Mouse (Mus musculus) forebrain, postnatal 0 days (tissue): ENCODE measurements around the gene Fam71e1. TPM values are rescaled to one million over a fixed set of nuclear protein-coding genes. Genes with fewer than 3 reads are reported as not detected.

ENCODE experiments used
- ATAC-seq: fragments of 200-750 bp; cut with Nextera tagmentation; 2 replicates; pipeline ENCODE4 v1.8.0; 2017; ENCODE audit warnings: mild to moderate bottlenecking, moderate library complexity
- DNase-seq: peaks from one replicate; pipeline ENCODE4 v3.0.0-alpha.2; 2015
- H3K27ac ChIP-seq: fragments of 300-500 bp; sonication (generic); 2 replicates; pipeline ENCODE4 v1.5.1; 2014; ENCODE audit warnings: low read depth, mild to moderate bottlenecking, antibody characterized with exemption, low read length, moderate library complexity, mixed read lengths
- H3K27me3 ChIP-seq: fragments of 300-500 bp; sonication (generic); 2 replicates; pipeline ENCODE4 v1.6.1; 2014; ENCODE audit warnings: mild to moderate bottlenecking, low read length, mixed read lengths; ENCODE audit not compliant: insufficient read depth
- H3K36me3 ChIP-seq: fragments of 300-500 bp; sonication (generic); 2 replicates; pipeline ENCODE4 v1.6.1; 2014; ENCODE audit warnings: mild to moderate bottlenecking, moderate library complexity; ENCODE audit not compliant: insufficient read depth
- H3K4me1 ChIP-seq: fragments of 300-500 bp; sonication (generic); 2 replicates; pipeline ENCODE4 v1.6.1; 2014; ENCODE audit warnings: antibody characterized with exemption; ENCODE audit not compliant: insufficient read depth
- H3K4me2 ChIP-seq: fragments of 300-500 bp; sonication (generic); 2 replicates; pipeline ENCODE4 v1.6.1; 2014; ENCODE audit warnings: low read depth, mild to moderate bottlenecking, moderate library complexity
- H3K4me3 ChIP-seq: fragments of 300-500 bp; sonication (generic); 2 replicates; pipeline ENCODE4 v1.5.1; 2014; ENCODE audit warnings: low read depth, low read length, mixed read lengths
- H3K9ac ChIP-seq: fragments of 300-500 bp; sonication (generic); 2 replicates; pipeline ENCODE4 v1.6.1; 2014; ENCODE audit warnings: mild to moderate bottlenecking
- H3K9me3 ChIP-seq: fragments of 300-500 bp; sonication (generic); 2 replicates; pipeline ENCODE4 v1.6.1; 2016; ENCODE audit warnings: low read length
- CTCF ChIP-seq: sonication (generic); IDR thresholded peaks from 2 replicates; pipeline ENCODE4 v1.5.1; 2016; ENCODE audit warnings: antibody characterized with exemption, control low read depth, low read depth
- WGBS: fragments of 180-500 bp; shearing (Covaris S2); extraction: QIAGEN DNeasy Blood & Tissue Kit; methylation state at CpG from one replicate; pipeline ENCODE4 v1.1.7; 2014; 5-methylcytosine and 5-hydroxymethylcytosine counted together
- polyA plus RNA-seq: library from polyadenylated mRNA; unstranded; fragments of >200 nt; fragmentation: Nextera tagmentation; extraction: Ambion mirVana; gene quantifications from 2 replicates; pipeline ENCODE4 v1.2.1, GENCODE M21; 2015
- total RNA-seq: library from RNA; depleted of rRNA; stranded (reverse); fragments of >200 nt; gene quantifications from 2 replicates; pipeline ENCODE4 v1.2.3, GENCODE M21; 2014

Fam71e1 gene
- total and polyA plus RNA-seq, 2 experiments from 2014 or later, result 21.1 to 27.2 TPM

- WGBS, result 42% methylated on average over 77 of the region's 77 CpGs
- Histone ChIP-seq H3K4me2 (no peak overlapping the region), H3K4me1 (peaks cover 15% of the 10 kb centered on the region), H3K36me3 (peaks cover 55% of the 10 kb centered on the region), H3K9ac (no peak overlapping the region), H3K4me3 (no peak overlapping the region), H3K27me3 (no peaks in the 10 kb centered on the region), H3K9me3 (no peaks in the 10 kb centered on the region), H3K27ac (no peak overlapping the region; the same call in 1 of the 2 replicates)
- ATAC-seq, result no peak
- TF ChIP-seq CTCF, result peak; percentile 21; the same call in 1 of the 2 replicates
- DNase-seq, result no peak
These were observed 33.9 kb upstream of the Fam71e1 start for GRCm38 (mm10) chr7:44462218-44463055.

- WGBS, result 54% methylated on average over 8 of the region's 8 CpGs
- Histone ChIP-seq H3K9ac (no peak overlapping the region), H3K9me3 (no peaks in the 10 kb centered on the region), H3K4me1 (peaks cover 15% of the 10 kb centered on the region), H3K4me2 (no peak overlapping the region), H3K27ac (no peak overlapping the region), H3K27me3 (no peaks in the 10 kb centered on the region), H3K4me3 (no peak overlapping the region), H3K36me3 (peaks cover 49% of the 10 kb centered on the region)
- no peak for ATAC-seq
- DNase-seq, result no peak
- TF ChIP-seq CTCF, result no peak
These were observed 33.3 kb upstream of the Fam71e1 start for GRCm38 (mm10) chr7:44463056-44463425.

- Histone ChIP-seq H3K4me2 (no peak overlapping the region), H3K9ac (no peak overlapping the region), H3K9me3 (no peaks in the 10 kb centered on the region), H3K27me3 (no peaks in the 10 kb centered on the region), H3K36me3 (peaks cover 44% of the 10 kb centered on the region), H3K4me1 (peaks cover 18% of the 10 kb centered on the region), H3K4me3 (no peak overlapping the region), H3K27ac (peak overlapping the region; percentile 85)
- TF ChIP-seq CTCF, result no peak
- no peak for DNase-seq
- WGBS, result 69% methylated on average over 10 of the region's 10 CpGs
- no peak for ATAC-seq
These were observed 32.7 kb upstream of the Fam71e1 start for GRCm38 (mm10) chr7:44463556-44464225.

DNA sequence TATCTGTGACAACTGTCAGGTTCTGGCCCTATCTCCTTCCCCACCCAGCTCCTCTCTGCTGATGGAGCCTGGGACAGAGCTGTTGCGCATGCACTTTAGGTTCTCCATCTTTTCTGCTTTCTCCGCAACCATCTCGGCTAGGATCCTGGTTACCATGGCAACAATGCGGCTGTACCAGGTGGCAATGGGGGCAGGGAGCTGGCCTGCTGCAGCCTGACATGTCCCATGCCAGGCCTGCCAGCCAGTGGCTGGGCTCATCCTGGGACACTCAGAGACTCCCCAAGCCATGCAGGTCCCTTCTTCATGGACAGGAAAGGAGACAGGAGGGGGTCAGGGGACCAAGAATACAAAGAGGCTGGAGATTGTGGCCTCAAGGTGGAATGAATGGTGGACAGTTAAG lies 31.9 kb upstream of the Fam71e1 start:
- peak; percentile 4; the same call in 1 of the 2 replicates for ATAC-seq
- WGBS, result 6% methylated on average over 4 of the region's 4 CpGs
- H3K36me3 ChIP-seq, result peaks cover 38% of the 10 kb centered on the region

GRCm38 (mm10) chr7:44465111-44465510 lies 31.3 kb upstream of the Fam71e1 start, which contains the start of gene Aspdh:
Gene Aspdh (plus strand): TSS chr7:44465391.
- no peak for TF ChIP-seq CTCF
- no peaks in the 10 kb centered on the region for H3K9me3 ChIP-seq
- H3K4me3 ChIP-seq, result no peak within 1 kb of the TSS
- peaks cover 24% of the 10 kb centered on the region for H3K4me1 ChIP-seq
- peak within 1 kb of the TSS; percentile 85 for H3K27ac ChIP-seq
- no peak for ATAC-seq
- DNase-seq, result peak; percentile 40
- H3K36me3 ChIP-seq, result peaks cover 38% of the 10 kb centered on the region
- no peaks in the 10 kb centered on the region for H3K27me3 ChIP-seq
- H3K4me2 ChIP-seq, result peak within 1 kb of the TSS; percentile 8; the same call in 1 of the 2 replicates
- peak within 1 kb of the TSS; percentile 18; the same call in 1 of the 2 replicates for H3K9ac ChIP-seq
- WGBS, result 50% methylated on average over 2 of the region's 2 CpGs

More for the DNA sequence above, 31.9 kb upstream of the Fam71e1 start:
- peak; percentile 88 for DNase-seq
- Histone ChIP-seq H3K9me3 (no peaks in the 10 kb centered on the region), H3K4me1 (peaks cover 24% of the 10 kb centered on the region), H3K27ac (peak overlapping the region; percentile 85), H3K4me3 (no peak overlapping the region), H3K9ac (peak overlapping the region; percentile 18; the same call in 1 of the 2 replicates), H3K4me2 (peak overlapping the region; percentile 8; the same call in 1 of the 2 replicates), H3K27me3 (no peaks in the 10 kb centered on the region)
- no peak for TF ChIP-seq CTCF

DNA sequence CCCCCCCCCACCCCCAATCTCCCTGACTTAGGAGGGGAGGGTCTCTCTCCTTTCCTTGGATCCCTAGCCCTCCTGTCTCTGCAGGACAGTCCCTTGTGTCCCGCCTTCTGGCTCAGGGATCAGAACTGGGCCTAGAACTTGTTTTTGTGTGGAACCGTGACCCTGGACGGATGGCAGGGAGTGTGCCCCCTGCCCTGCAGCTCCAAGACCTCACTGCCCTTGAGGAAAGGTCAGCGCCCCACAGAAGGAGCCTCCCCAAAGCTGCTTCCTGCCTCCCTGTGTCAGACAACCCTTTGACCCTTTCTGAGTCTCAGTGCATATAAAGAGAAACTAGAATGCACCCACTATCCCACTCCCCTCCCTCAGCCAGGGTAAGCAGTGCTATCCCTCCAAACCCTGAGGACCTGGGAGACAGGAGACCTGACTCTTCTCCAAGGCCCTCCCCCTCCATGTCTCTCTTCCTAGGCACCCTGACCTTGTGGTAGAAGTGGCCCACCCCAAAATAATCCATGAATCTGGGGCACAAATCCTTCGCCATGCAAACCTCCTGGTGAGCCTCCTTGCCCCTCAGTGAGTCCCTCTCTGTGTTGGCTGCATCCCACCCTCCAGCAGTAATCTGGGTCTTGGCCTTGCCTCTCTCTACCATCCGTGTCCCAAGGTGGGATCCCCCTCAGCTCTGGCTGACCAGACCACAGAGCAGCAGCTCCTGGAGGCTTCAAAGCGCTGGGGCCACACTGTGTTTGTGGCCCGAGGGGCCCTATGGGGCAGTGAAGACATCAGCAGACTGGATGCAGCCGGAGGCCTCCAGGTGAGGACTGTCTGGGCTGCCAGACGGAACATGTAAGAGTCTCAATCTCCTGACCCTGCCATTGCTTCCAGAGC lies 30.1 kb upstream of the Fam71e1 start:
- H3K36me3 ChIP-seq, result peaks cover 32% of the 10 kb centered on the region
- no peak for TF ChIP-seq CTCF
- H3K9ac ChIP-seq, result no peak overlapping the region
- peaks cover 24% of the 10 kb centered on the region for H3K4me1 ChIP-seq
- no peak overlapping the region for H3K4me3 ChIP-seq
- H3K27ac ChIP-seq, result peak overlapping the region; percentile 11
- 80% methylated on average over 10 of the region's 10 CpGs for WGBS
- no peak for ATAC-seq
- no peak overlapping the region for H3K4me2 ChIP-seq
- DNase-seq, result no peak
- no peaks in the 10 kb centered on the region for H3K27me3 ChIP-seq
- H3K9me3 ChIP-seq, result no peaks in the 10 kb centered on the region
